Mouse (Mus musculus): ENCODE results near the gene Bmpr1b. TPM values are rescaled to one million over a fixed set of nuclear protein-coding genes. Genes with fewer than 3 reads are reported as not detected.

The Bmpr1b gene
- total RNA-seq, 2 experiments from 2014 or later = 2.7 to 4.5 TPM

DNA sequence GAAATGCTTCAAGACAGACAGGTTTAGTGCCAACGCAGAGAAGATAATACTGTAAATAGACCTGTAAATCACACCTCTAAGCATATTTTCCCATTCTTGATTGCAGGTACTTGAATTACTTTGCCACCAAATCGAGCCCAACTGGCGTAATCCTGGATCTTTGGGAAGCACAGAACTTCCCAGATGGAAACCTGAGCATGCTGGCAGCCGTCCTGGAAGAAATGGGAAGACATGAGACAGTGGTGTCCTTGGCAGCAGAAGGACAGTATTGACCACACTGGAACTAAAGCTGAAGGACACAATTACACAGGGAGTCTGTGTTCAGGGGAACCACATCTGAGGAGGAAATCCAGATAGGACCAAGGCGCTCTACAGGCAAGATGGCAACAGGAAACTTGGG lies 340.9 kb downstream of the Bmpr1b start:
- no peak for DNase-seq (ENCODE audit: low spot score in 2 of 2)

DNA sequence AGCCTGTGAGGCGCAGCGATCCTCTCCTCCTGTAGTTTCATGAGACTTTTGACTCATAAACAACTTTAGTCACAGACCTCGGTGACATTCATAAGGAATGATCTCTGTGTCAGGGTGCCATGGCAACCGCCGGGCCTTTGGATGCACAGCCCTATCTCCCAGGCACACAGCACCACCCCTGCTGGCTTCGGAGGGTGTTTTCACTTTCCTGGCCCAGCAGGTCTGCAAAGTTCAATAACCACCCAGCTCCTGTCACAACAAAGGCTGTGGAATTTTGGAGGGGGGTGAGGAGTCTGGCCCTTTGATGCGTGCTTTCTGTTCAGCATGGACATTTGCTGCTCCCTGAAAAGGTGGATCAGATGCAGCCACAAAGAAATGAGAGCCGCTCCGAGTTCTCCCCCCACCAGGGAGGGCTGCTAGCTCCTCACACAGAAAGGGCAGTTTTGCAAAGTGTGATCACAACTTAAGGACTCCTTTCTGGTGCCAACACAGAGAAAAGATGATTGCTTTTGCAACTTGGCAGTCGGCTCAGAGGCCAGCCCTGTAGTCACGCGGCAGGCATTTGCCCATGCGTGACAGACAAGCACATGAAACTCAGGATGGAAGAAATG lies 349.8 kb downstream of the Bmpr1b start:
- no peak for DNase-seq (ENCODE audit: low spot score in 2 of 2)

- no peak for DNase-seq (ENCODE audit: low spot score in 2 of 2)
Observed at GRCm38 (mm10) chr3:141818615-141819312, 350.5 kb downstream of the Bmpr1b start.

DNA sequence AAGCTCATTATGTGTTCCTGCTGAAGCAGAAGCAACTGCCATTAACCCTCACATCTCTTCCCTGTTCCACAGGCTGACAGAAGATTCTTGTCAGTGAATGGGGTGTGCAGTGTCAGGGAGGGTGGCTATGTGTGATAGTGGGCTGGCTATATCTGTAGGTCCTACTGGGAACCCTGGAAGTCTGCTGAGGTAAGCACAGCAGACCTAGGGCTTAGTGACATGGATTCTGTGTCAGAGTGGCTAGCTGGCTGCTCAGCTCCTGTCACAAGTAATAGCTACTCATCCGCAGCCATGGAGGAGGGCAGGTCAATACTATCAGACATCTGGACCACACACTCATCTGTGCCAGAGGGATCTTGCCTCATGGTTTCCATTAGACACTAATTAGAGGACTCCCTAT lies 354.4 kb downstream of the Bmpr1b start:
- DNase-seq (ENCODE audit: low spot score in 2 of 2) = no peak

GRCm38 (mm10) chr3:141811348-141811747 lies 357.9 kb downstream of the Bmpr1b start:
- peak; percentile 9 to 14 for DNase-seq (ENCODE audit: low spot score in 2 of 2)

GRCm38 (mm10) chr3:141810944-141811343 lies 358.3 kb downstream of the Bmpr1b start:
- no peak for DNase-seq (ENCODE audit: low spot score in 2 of 2)

- DNase-seq (ENCODE audit: low spot score in 2 of 2) = no peak
Observed at GRCm38 (mm10) chr3:141809581-141809980, 359.6 kb downstream of the Bmpr1b start.

GRCm38 (mm10) chr3:141804133-141804532 lies 365.1 kb downstream of the Bmpr1b start:
- DNase-seq (ENCODE audit: low spot score in 2 of 2) = no peak

- DNase-seq (ENCODE audit: low spot score in 2 of 2) = no peak
Observed at GRCm38 (mm10) chr3:141797789-141798188, 371.4 kb downstream of the Bmpr1b start.

GRCm38 (mm10) chr3:141797372-141797771 lies 371.9 kb downstream of the Bmpr1b start:
- DNase-seq (ENCODE audit: low spot score in 2 of 2) = no peak

- DNase-seq (ENCODE audit: low spot score in 2 of 2) = no peak
Observed at GRCm38 (mm10) chr3:141794371-141794770, 374.9 kb downstream of the Bmpr1b start.

DNA sequence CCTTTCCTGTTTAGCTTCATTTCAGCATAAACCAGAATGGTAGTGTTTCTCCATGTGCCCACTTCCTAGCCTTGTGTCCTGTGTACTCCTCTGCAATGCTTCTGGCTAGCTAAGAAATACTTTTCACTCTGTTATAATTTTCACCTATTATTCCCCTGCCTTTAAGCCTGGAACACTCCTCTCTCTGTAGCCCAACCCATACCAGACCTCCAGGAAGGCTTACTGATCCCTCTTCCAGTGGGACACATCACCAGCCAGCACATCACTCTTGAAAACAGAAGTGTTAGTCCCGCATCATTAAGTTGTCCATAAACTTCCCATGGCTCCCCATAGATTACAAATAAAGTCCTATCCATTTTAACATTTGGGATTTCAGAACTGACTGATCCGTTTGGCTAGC lies 375.5 kb downstream of the Bmpr1b start:
- no peak for DNase-seq (ENCODE audit: low spot score in 2 of 2)

- DNase-seq (ENCODE audit: low spot score in 2 of 2) = no peak
Observed at GRCm38 (mm10) chr3:141792106-141792505, 377.1 kb downstream of the Bmpr1b start.

DNA sequence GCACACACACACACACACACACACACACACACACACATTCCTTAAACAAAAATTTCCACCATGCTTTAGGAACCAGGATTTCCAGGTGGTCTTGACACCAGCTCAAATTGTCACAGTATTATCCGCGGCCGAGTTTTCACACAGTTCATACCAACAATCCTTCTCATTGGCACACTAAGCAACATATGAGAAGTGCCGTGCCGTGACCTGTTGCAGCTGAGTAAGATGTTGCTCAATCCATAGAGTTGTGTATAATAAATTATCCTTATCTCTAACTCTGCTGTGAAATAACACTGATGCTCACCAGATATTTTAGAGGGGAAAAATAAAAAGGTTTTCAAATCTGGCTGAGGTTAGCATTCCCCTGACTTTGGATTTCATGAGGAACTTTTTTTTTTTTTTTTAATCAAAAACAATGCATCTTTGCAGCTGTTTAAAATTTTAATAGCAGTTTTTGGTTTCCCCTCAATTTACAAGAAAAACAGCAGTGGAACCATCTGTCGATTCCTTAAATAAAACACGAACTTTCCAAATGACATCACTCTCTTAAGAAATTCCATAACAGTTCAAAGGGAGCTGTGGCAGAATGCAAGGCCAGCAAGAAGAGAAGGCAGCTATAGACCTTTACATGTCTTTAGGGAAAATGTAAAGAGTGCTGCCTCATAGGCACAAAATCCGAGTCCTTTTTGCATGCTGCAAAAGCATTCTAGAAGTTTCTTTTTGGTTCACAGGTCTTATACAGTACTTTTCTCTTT lies 378.0 kb downstream of the Bmpr1b start:
- DNase-seq (ENCODE audit: low spot score in 2 of 2) = no peak

Other genes with a start within 250 kb of the Bmpr1b start
- 10 to 100 TPM; 53.5 to 57.7 TPM for gene Pdlim5, start 226.3 kb upstream of the Bmpr1b start, total RNA-seq (2021)

Measured in adrenal gland, postnatal 4 days (tissue).